Mouse (Mus musculus) adrenal gland, adult 2 months (tissue): ENCODE measurements around the gene Mettl6. TPM values are rescaled to one million over a fixed set of nuclear protein-coding genes. Genes with fewer than 3 reads are reported as not detected.

ENCODE experiments used
- DNase-seq: peaks from one replicate; pipeline ENCODE4 v3.0.0; 2021
- long read RNA-seq: library from polyadenylated mRNA; stranded (forward); transcript quantifications from one replicate; pipeline ENCODE4 v2.0.0, GENCODE M21; 2021
- polyA plus RNA-seq: library from polyadenylated mRNA; depleted of rRNA; stranded (reverse); fragments of >200 nt; gene quantifications from 2 replicates; pipeline ENCODE4 v1.2.3, GENCODE M21; 2012; rRNA removed
- total RNA-seq, 2 experiments: library from RNA; stranded (reverse); gene quantifications; 2 replicates each; pipeline ENCODE4 v1.2.3; 2021

Mettl6 gene
- total RNA-seq (10 to 100 TPM; 18.7 TPM), polyA plus RNA-seq (3.8 and 5.0 TPM in 2 replicates)
- long read RNA-seq, transcript Mettl6-201 (6 exons, 3,946 nt): major isoform, 11 of 14 reads
- long read RNA-seq, partial matches to known transcripts: 0 of 14 reads
- long read RNA-seq, other reads (novel, unspliced or antisense): 1 of 14 reads

- DNase-seq: peak; percentile 94
These were observed at the start of gene Mettl6 for GRCm38 (mm10) chr14:31494975-31495455. Gene Mettl6, minus strand, starts transcription at chr14:31495040.

- DNase-seq: no peak
These were observed 49.1 kb upstream of the Mettl6 start for GRCm38 (mm10) chr14:31543885-31544442.

GRCm38 (mm10) chr14:31537298-31537697 lies 42.5 kb upstream of the Mettl6 start:
- no peak for DNase-seq

- DNase-seq: no peak
These were observed 37.8 kb upstream of the Mettl6 start for GRCm38 (mm10) chr14:31532656-31533055.

- peak; percentile 24 for DNase-seq
These were observed 36.8 kb upstream of the Mettl6 start for GRCm38 (mm10) chr14:31531506-31532148.

GRCm38 (mm10) chr14:31530847-31531246 lies 36.0 kb upstream of the Mettl6 start:
- DNase-seq: no peak

GRCm38 (mm10) chr14:31525040-31525810 lies 30.4 kb upstream of the Mettl6 start:
- no peak for DNase-seq

GRCm38 (mm10) chr14:31521318-31521717 lies 26.5 kb upstream of the Mettl6 start:
- no peak for DNase-seq

- no peak for DNase-seq
These were observed 24.3 kb upstream of the Mettl6 start for GRCm38 (mm10) chr14:31519165-31519564.

- no peak for DNase-seq
These were observed 21.1 kb upstream of the Mettl6 start for GRCm38 (mm10) chr14:31515895-31516294.

GRCm38 (mm10) chr14:31510322-31510721 lies 15.5 kb upstream of the Mettl6 start:
- DNase-seq: no peak

- peak; percentile 72 for DNase-seq
These were observed 15.1 kb upstream of the Mettl6 start for GRCm38 (mm10) chr14:31509911-31510310.

GRCm38 (mm10) chr14:31506456-31506855 lies 11.6 kb upstream of the Mettl6 start:
- no peak for DNase-seq

- DNase-seq: no peak
These were observed 8.6 kb upstream of the Mettl6 start for GRCm38 (mm10) chr14:31503406-31503805.

GRCm38 (mm10) chr14:31499526-31499925 lies 4.7 kb upstream of the Mettl6 start:
- DNase-seq: no peak

GRCm38 (mm10) chr14:31496241-31496646 lies 1.4 kb upstream of the Mettl6 start:
- peak; percentile 73 for DNase-seq

GRCm38 (mm10) chr14:31495538-31495937 lies 698 bp upstream of the Mettl6 start:
- DNase-seq: no peak

GRCm38 (mm10) chr14:31494349-31494974 lies 378 bp downstream of the Mettl6 start, which contains the start of gene Eaf1:
Gene Eaf1, plus strand, starts transcription at chr14:31494399.
- DNase-seq: peak; percentile 59

GRCm38 (mm10) chr14:31493901-31494300 lies 939 bp downstream of the Mettl6 start:
- no peak for DNase-seq

GRCm38 (mm10) chr14:31488055-31488454 lies 6.8 kb downstream of the Mettl6 start:
- no peak for DNase-seq

- no peak for DNase-seq
These were observed 8.4 kb downstream of the Mettl6 start for GRCm38 (mm10) chr14:31486465-31486864.

GRCm38 (mm10) chr14:31482417-31482816 lies 12.4 kb downstream of the Mettl6 start:
- no peak for DNase-seq
